Mouse (Mus musculus) regulatory T cell (primary cell): ENCODE data around the gene Gsta3.
"Not testable (repeated sequence)": the region's sequence is repeated elsewhere in the genome, so short reads cannot be mapped to it uniquely, and the experiment has no call there.

Experiments
- in situ Hi-C: fragments of 300-600 bp; cut with MboI, MseI; formaldehyde crosslinking; loops from one replicate; pipeline ENCODE4 v1.15.1; 2025; ENCODE audit warnings: high pct_unique_total_duplicates

Gsta3 gene

DNA sequence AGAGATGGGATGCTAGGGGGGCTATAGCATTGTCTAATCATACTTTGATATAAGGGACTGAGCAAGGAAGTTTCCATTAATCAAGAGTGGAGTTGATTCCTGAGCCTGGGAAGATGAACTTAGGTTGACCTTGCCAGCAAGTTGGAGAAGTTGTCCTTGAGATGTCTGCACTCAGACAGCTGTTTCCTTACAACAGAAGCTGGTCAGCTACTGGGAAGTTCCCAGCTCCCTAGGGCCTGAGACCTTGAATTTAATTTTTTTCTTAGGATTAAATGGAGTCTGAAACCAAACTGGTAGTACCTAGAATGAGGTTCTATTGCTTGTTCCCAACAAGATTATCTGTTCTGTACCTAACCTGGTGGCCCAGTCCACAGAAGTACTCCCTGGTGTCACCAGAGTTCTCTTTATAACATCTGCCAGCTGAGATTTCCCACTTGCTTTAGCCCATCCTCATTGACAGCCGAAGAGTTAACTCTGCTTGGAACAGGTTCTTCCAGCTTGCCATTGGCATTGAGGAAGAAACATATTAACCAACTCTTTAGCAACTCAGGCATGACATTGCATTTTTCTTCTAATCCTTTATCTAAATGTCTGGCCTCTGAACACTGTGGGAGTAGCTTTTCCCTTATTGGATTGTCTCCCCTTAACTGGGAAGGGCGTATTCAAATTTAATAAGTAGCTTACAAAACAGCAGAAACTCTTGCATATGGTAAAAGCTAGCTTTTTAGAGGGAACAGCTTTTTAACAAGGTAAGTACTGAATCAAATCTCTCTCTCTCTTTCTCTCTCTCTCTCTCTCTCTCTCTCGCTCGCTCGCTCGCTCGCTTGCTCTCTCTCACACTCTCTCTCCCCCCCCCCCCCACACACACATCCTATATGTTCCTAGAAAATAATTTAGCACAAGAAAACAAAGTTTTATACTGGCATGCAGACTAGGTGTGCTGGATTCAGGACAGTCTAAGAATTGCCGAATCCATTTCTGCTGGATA is at the start of gene Gsta3:
Gsta3 (plus strand) TSS at position 679 of the 988 bp plus-strand sequence.
- in situ Hi-C loops: no loop called here

DNA sequence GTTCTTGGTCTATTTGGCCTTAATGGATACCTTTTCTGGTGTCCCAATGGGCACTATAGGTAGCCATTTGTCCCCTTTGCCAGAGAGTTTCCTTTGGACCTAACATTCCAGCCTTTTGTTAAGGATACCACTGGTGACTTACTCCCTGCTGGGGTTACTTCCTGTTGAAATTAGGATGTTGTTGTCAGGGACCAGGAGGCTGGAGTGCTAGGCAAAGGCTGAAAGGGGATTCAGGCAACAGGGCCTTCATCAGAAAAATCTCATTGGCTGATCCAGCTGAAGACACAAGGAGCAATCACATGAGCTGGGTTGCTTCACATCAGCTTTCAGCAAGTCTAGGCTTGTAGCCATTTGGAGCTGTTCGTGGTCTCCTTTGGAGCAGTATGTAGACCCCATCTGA is 34.1 kb upstream of the Gsta3 start:
- in situ Hi-C loops: no loop called here

DNA sequence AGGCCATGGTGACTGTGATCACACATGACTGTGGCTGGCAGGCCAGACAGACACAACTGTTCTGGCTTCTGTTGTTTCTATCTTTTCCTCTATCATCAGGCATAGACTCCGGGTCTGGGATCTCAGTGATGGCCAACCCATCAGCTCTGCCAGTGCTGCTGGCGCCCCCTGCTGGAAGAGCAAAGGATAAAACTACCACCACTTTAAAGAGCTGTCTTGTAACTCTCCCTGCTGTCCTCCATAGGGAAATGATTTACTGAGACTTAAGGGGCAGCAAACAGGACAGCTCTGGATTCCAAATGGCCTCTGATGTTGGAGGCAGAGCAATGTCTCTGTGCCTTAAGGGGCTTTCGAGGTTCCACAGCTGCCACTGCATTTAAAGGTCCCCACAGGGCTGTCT is 26.9 kb upstream of the Gsta3 start:
- in situ Hi-C loops: loop anchor here (5.0 kb wide), 1 partner anchor 64 kb away; no protein-coding TSS in a partner anchor

DNA sequence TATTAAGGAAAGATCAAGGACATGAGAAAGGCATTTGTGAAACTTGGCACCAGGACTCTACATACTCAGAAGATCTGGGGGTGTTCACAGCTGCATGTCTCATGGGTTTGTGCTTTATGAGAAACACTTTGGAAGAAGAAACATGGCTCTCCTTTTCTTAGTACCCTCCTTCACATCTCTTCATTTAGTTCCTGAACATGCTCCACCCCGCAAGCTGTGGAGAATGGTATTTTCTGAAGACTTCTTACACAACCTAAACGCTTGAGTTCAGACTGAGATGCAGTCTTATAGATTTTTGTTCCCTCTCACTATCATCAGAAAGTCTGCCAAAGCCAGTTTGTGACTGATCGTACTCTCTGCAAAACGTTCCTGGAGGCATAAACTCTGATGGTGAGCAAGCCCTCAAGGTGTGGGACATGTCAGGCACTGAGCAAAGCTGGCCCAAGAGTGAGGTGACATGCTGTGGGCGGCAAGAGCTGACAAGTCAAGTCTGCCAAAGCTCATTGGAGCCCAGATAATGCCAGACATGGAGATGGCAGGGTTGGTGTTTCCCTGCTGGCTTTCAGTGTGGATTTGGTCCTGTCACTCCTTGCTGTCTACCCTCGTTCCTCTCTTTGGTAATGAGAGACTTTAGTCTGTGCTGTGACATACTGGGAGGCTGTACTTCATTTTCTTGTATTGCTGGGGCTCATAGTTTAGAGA is 26.2 kb upstream of the Gsta3 start:
- in situ Hi-C loops: loop anchor here (5.0 kb wide), 1 partner anchor 63 kb away; no protein-coding TSS in a partner anchor

DNA sequence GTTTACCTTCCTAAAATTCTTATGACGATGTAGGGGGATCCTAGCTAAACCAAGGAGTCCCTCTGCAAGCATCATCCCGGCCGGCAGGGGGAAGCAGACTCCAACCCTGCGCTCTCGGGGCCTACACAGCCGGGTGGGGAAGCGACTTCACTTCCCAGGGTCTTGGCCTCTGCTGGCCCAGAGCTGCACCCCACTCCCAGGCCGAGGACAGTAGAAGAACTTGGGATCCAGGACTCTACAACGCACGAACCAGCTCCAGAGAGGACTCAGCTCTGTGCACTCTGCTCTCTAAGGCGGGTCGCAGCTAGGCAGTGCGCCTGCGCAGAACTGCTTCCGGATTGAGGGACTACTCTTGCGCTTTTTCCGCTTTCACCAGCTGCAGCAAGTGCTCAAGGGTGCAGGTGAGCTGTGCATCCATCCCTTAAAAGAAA is 21.9 kb upstream of the Gsta3 start, which contains the start of gene Tmem14a:
Tmem14a (plus strand) TSS at position 87 of the 431 bp plus-strand sequence.
- in situ Hi-C loops: loop anchor here (5.0 kb wide), 1 partner anchor 119 kb away; no protein-coding TSS in a partner anchor

DNA sequence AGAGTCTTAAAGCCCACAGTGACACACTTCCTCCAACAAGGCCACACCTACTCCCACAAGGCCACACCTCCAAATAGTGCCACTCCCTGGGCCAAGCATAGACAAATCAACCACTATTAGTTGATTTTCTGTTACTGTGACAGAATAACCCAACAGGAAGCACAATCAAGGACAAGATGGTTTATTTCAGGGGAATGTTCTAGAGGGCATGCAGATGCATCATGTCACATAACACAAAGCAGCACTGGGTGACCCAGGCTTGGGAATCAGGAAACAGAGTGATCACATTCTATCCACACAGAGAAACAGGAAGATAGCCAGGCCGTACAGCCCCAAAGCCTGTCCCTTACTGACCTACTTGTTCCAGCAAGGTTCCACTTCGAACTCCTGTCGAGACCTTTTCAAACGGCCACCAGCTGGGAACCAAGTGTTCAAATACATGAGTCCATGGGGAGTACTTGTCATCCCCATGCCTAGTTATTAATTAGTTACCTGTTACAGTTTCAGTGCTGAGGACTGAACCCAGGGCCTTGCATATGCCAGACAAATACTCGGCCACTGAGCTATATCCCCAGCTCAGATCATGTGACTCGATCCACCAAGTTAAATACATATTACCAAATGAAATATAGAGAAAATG is 12.5 kb upstream of the Gsta3 start:
- in situ Hi-C loops: no loop called here

DNA sequence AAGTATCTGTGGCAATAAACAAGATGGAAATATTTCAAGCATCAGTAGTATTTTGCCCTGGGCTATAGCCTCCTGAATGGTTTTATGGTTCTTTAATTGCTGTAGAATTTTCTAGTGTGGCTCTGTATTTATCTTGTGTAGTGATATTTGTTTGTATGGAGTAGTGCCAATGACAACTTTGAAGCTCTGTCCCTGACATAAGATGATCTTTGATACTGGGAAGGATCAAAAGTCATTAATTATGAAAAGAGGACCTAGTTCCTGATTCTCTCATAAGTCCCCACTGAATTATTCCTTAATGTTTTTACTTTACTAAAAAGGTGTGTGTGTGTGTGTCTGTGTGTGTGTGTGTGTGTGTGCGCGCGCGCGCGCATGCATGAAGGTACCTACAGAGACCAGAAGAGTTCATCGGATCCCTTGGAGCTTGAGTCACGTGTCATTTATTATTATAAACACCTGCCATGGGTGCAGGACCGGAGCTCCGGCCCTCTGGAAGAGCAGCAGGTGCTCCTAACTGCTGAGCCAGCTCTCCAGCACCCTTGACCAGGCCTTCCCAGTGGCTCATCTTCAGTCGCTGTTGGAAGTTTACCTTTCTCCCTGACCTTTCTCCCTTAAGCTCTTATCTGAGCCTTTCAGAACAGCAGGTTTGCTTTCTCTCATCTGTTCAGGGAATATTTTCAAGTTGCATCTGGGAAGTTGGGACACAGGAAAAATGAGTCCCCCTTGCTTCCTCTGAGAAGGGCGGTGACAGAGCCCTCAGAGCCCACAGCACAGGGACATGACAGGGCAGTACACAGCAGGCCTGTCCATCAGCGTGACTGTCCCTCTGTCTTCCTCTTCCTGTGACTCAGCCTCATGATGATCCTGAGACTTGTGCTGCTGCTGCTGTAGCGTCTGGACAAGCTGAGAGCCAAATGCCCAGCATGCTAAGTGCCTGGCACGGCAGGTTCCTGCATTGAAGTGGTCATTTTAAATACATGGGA is 11.4 kb upstream of the Gsta3 start:
- in situ Hi-C loops: not testable (repeated sequence)

DNA sequence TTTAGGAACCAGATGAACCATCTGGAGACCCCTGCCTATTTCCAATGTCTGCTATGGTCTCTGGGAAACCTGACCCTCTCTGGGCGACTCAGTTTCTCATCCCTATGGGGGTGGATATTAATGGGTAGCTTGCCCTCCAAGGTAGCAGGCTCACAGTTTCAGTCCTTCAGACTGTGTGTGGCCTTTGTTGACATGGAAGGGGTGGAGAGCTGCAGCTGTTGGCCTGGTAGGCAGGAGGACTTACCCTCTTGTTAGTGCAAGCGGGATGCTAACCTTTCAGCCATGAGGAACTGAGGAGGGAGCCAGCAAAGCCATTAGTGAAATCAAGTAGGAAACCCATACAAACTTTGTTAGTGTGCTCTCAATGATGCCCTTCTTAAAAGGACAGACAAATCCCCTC is 10.0 kb upstream of the Gsta3 start:
- in situ Hi-C loops: no loop called here

DNA sequence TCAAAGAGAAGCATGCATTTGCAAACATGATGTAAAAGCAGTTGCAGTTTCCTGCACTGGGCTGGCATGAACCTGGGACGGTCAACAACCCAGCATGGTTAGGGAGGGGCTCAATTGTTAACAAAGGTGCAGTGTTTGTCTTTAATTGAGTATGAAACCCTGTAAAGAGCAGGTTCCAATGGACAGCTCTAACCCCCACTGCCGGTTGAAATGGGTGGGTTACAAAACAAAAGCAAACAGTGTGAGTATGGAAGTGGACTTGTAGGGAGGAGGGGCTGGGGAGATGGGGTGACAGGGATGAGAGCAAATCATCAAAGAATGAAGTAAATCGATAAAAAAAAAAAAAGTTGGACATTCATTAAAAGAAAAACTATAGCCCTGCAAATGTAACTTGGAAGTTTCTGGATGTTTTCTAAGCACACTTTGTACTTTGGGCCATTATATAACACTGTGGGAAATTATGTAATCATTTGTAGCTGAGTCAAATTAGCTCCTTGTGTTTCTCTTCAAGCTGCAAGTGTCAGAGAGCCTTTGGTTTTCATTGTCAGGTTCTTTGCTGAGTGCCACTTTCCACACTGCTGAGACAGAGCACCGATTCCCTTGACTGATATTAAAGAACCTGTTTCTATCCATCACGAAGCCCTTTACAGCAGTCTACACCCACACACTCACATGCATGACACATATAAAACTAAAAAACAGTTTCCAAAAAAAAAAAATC is 8.5 kb upstream of the Gsta3 start:
- in situ Hi-C loops: no loop called here

DNA sequence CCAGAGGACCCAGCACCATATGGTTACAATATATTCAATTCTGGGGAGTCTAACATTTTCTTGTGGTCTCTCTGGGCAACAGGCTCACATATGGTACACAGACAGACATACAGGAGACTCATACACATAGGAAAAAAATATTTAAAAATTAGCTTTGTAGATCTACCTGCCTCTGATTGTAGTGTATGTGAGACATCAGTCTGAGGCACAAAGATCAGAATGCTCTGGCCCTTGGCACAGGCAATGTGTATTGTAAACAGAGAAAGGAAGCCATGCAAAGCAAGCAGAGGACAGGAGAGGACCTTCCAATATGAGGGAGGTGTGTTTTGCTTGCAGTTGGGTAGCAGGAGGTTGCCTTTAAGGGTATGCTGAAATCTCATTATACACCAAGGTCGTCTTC is 7.9 kb upstream of the Gsta3 start:
- in situ Hi-C loops: no loop called here

DNA sequence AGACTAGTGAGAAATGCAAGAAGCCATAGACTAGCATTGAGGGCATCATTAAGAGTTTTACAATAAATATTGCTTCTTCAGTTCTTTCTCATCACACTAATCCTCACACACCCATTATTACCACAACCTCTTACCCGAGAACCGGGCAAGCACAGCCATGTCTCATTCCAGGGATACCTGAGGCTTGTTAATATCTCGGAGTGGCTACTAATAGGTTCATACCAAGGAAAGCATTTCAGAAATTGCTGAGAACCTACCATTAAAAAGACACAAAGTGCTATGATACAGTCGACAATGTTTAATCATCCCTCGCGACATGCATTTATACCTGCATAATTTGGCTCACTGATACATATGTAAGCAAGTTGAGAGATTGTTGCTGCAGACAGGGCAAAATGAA is 5.0 kb upstream of the Gsta3 start:
- in situ Hi-C loops: no loop called here

DNA sequence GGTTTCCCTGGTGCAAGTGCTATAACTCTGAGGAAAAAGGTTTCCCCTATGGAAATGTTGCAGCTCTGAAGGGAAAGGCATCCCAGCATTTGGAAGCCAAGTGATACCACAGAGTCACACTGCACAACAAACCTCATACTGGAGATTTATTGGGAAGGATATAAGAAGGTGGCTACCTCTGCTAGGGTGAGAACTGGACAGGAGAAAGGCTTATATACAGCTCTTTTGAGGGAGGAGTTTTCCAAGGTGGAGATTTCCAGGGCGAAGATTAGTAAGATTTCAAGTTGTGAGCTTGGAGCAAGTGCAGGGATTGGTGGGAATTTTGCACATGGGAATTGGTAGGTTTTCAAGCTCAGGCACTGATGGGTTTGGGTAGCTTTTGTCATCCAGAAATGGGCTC is 707 bp downstream of the Gsta3 start:
- in situ Hi-C loops: no loop called here

DNA sequence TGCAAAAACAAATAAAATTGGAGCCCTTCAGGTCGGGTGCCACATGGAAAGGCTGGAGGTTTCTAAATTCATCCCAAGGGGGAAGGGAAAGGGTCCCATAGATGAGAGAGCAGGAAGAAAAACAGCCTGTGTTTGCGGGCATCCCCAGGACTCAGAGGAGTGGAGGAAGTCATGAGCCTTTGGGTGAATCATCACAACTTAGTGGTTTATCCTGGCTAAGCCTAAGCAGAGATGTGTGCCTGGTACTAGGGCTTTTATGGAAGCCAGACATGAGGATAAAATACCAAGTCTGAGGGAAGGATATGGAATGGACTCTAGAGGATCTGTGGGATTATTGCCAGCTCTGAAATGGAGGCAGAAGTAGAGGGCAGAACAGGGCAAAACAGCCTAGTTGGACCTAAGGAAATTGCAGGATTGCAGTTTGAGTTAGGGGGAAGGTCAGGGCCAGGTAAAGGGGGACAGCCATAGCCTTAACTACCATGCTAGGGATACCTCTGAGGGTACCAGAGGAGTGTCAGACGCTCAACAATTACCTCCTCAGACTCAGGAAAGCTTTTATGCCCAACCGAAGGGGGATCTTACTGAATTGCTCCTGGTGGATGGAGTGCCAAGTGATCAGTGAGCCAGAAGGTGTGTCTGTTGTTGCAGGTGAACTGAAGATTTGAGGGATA is 4.0 kb downstream of the Gsta3 start:
- in situ Hi-C loops: no loop called here

DNA sequence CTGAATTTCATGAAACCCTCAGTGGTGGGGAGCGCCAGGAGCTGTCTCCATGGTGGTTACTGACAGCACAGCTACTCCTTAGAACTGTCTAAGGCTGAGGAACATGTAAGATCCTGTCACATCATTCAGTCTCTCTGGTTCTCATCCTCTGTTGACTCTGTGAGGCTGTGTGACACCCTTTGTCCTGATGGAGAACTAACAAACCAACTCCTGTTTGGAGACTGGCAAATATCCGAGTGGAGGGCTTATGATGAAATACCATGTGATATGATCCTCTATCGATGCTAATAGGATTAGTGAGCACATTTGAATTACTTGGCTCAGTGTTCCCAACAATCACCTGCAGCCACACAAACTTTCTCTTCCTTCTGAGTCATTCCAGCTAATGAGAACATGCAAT is 5.7 kb downstream of the Gsta3 start:
- in situ Hi-C loops: no loop called here

DNA sequence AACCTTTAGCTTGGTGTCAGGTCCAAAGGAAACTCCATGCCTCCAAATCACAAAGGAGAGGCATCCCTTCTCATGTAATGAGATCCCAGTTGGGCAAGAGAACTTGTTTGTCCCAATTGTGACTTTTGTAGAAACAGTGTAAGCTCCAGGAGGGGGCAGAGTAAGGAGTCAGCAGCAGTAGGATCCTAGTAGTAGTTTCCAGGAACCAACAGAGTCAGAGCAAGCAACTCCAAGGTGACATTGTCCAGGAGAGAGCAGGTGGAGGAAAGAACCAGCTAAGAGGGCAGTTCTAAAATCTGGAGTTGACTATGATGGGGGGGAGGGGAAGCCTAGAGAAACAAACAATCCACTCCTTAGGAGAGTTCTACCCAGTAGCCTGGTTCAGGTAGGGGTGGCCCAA is 7.5 kb downstream of the Gsta3 start:
- in situ Hi-C loops: no loop called here

DNA sequence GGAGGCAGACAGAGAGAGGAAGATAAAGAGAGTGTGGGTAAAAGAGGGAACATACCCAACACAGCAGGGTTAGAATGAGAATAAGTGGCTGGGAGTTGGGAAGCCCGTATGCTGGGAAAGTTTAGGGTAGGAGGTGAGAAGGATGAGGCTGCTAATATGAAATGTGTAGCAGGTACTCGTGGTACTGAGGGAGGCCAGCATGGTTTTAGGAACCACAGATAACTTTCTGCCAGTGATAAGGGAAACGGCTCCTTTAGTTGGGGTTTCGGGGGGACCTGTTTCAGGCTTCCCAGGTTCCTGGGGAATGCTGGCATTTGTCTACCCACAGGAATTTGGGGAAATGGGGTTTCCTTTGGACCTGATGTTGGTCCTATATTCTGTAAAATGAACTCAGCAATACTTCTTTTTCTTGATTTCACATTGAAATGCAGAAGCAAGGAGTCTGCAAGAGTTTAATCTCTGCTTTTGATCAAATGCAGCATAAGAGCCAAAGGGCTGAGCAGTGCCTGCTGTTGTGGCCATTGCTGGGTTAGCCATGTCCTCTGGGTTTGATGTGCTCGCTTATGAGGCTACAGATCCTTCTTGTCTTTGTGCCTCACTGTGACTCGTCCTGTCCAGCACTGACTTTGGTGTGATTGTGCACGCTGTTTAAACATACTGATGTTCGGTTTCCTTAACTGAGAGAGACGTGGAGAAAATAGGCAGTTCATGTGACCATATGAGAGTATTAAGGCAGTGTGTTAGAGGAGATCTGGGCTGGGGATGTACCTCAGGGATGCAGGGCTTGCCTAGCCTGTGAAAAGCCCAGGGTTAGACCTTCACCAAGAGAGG is 8.4 kb downstream of the Gsta3 start:
- in situ Hi-C loops: no loop called here

DNA sequence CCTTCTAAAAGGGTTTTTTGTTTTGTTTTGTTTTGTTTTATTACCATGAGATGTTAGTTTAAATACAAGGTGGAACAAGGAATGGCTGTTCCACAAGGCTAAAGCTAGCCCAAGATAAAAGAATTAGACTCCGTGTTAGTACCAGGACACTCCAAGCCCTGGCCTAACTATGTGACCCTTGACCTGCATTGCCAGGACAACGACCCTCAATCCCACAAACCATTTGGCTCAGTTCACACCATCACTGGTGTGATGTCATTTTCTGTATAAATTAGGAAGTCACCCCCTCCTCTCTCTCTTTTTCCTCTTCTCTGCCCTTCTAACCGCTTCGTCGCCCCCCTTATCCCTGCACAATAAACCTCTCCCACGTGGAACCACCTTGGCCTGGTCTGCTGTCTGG is 11.3 kb downstream of the Gsta3 start:
- in situ Hi-C loops: no loop called here

DNA sequence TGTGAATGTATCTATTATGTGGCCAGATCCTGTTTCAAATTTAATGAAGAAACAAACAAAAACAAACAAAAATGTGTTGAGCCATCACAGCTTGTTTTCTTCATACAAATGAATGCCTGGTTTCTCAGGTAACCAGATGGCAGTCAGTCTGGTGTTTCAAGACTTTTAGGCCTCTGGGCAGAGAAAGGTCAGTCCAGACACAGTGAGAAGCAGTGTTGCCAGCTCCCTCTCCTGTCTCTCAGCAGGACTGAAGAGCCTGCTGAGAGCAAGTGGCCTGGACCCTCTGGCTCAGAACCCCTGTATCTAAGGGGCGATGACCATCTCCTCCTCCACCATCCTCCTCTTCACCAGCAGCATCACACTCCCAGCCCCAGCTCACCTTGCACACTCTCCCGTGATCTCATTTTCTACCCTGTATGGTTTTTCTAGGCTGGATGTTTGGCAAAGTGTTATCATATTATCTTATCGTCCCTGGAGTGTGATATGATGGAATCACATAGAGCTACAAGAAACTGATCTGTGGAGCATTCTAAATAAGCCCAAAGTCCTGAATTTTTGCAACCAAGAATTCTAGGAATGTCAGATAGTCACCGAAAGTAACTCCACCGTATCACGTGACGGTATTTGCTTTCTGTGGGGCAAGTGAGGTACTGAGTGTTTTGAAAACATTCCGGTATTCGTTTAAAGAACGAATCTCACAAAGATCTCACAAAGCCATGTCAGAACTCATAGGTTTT is 12.3 kb downstream of the Gsta3 start:
- in situ Hi-C loops: no loop called here
